Mouse (Mus musculus) testis, adult 2 months (tissue): Measurements from ENCODE around the gene Ebi3.

Source experiments
- CTCF ChIP-seq: fragments of 200-500 bp; IDR thresholded peaks from 2 replicates; pipeline ENCODE4 v1.5.1; 2012; ENCODE audit warnings: low read depth, mild to moderate bottlenecking, inconsistent platforms, low read length, moderate library complexity; ENCODE audit not compliant: control insufficient read depth, insufficient read depth, insufficient replicate concordance
- POLR2A ChIP-seq: fragments of 200-500 bp; IDR thresholded peaks from 2 replicates; pipeline ENCODE4 v1.6.1; 2012; ENCODE audit warnings: low read depth, mild to moderate bottlenecking, inconsistent platforms, low read length, moderate library complexity; ENCODE audit not compliant: control insufficient read depth

- no peak for TF ChIP-seq CTCF
- no peak for TF ChIP-seq POLR2A
These were observed 37.9 kb downstream of the Ebi3 start for GRCm38 (mm10) chr17:55990278-55990898.
